Mouse (Mus musculus) liver, embryonic 13.5 days (tissue): Measurements from ENCODE around the gene Kif24. TPM values are rescaled to one million over a fixed set of nuclear protein-coding genes. Genes with fewer than 3 reads are reported as not detected.
"Not testable (repeated sequence)": the region's sequence is repeated elsewhere in the genome, so short reads cannot be mapped to it uniquely, and the experiment has no call there.

Experiments
- ATAC-seq: fragments of 200-750 bp; cut with Nextera tagmentation; 2 replicates; pipeline ENCODE4 v1.8.0; 2017; ENCODE audit warnings: low read depth, mild to moderate bottlenecking, moderate number of reproducible peaks, moderate library complexity
- DNase-seq: peaks from one replicate; pipeline ENCODE4 v3.0.0; 2022
- H3K27ac ChIP-seq: fragments of 300-500 bp; sonication (generic); 2 replicates; pipeline ENCODE4 v1.5.1; 2015; ENCODE audit warnings: moderate library complexity, mild to moderate bottlenecking, inconsistent platforms
- H3K27me3 ChIP-seq: fragments of 300-500 bp; sonication (generic); 2 replicates; pipeline ENCODE4 v1.6.1; 2015; ENCODE audit warnings: mild to moderate bottlenecking, inconsistent platforms
- H3K36me3 ChIP-seq: fragments of 300-500 bp; sonication (generic); 2 replicates; pipeline ENCODE4 v1.6.1; 2015; ENCODE audit warnings: mild to moderate bottlenecking, inconsistent platforms
- H3K4me1 ChIP-seq: fragments of 300-500 bp; sonication (generic); replicated peaks from 2 replicates; pipeline ENCODE4 v1.6.1; 2015; ENCODE audit warnings: inconsistent platforms
- H3K4me2 ChIP-seq: fragments of 300-500 bp; sonication (generic); 2 replicates; pipeline ENCODE4 v1.6.1; 2015; ENCODE audit warnings: inconsistent platforms, mild to moderate bottlenecking, moderate library complexity
- H3K4me3 ChIP-seq: fragments of 300-500 bp; sonication (generic); replicated peaks from 2 replicates; pipeline ENCODE4 v1.5.1; 2015; ENCODE audit warnings: mild to moderate bottlenecking, inconsistent platforms
- H3K9ac ChIP-seq: fragments of 300-500 bp; sonication (generic); 2 replicates; pipeline ENCODE4 v1.6.1; 2015; ENCODE audit warnings: mild to moderate bottlenecking, inconsistent platforms
- H3K9me3 ChIP-seq: fragments of 300-500 bp; sonication (generic); replicated peaks from 2 replicates; pipeline ENCODE4 v1.6.1; 2016; ENCODE audit warnings: inconsistent platforms
- WGBS: fragments of 180-500 bp; shearing (Covaris S2); methylation state at CpG from one replicate; pipeline ENCODE4 v1.1.7; 2015; ENCODE audit not compliant: insufficient replicate concordance; 5-methylcytosine and 5-hydroxymethylcytosine counted together
- polyA plus RNA-seq: library from polyadenylated mRNA; unstranded; fragments of >200 nt; fragmentation: Nextera tagmentation; extraction: Ambion mirVana; gene quantifications from 2 replicates; pipeline ENCODE4 v1.2.1, GENCODE M21; 2015

Kif24 gene
- polyA plus RNA-seq, 1 experiment from 2014 or later = 5.7 TPM

- Histone ChIP-seq H3K4me1 (peaks cover 27% of the 10 kb centered on the region), H3K9me3 (no peaks in the 10 kb centered on the region), H3K27ac (peak overlapping the region; percentile 60), H3K4me2 (peak overlapping the region; percentile 73), H3K9ac (peak overlapping the region; percentile 77), H3K27me3 (no peaks in the 10 kb centered on the region), H3K36me3 (peaks cover 8% of the 10 kb centered on the region), H3K4me3 (peak overlapping the region; percentile 73)
- DNase-seq (no peak), ATAC-seq (no peak)
- WGBS = 7% methylated on average over 17 of the region's 17 CpGs
These were observed 589 bp upstream of the Kif24 start for GRCm38 (mm10) chr4:41465287-41465665.

DNA sequence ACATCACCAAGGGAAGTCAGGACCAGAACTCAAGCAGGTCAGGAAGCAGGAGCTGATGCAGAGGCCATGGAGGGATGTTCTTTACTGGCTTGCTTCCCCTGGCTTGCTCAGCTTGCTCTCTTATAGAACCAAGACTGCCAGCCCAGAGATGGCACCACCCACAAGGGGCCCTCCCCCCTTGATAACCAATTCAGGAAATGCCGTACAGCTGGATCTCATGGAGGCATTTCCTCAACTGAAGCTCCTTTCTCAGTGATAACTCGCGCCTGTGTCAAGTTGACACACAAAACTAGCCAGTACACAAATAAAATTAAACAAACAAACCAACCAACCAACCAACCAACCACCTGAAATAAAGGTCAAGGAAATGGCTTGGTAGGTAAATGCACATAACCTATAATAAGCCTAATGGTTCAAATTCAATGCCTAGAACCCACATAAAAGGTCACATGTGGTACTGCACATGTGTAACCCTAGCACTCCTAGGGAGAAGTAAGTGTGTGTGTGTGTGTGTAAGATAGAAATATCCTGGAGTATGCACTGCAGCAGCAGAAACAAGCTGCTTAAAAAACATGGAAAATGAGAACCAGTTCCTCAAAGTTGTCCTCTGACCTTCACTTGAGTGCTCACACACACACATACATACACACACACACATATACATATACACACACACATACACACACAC is 1.5 kb downstream of the Kif24 start:
- H3K4me1 ChIP-seq = peaks cover 27% of the 10 kb centered on the region
- H3K27me3 ChIP-seq, ATAC-seq, H3K36me3 ChIP-seq, H3K9me3 ChIP-seq: not testable (repeated sequence)
- peak overlapping the region; percentile 76 for H3K9ac ChIP-seq
- DNase-seq = peak; percentile 48
- H3K27ac ChIP-seq = peak overlapping the region; percentile 83
- WGBS = 8% methylated on average over 3 of the region's 3 CpGs
- peak overlapping the region; percentile 78 for H3K4me2 ChIP-seq
- peak overlapping the region; percentile 73 for H3K4me3 ChIP-seq

DNA sequence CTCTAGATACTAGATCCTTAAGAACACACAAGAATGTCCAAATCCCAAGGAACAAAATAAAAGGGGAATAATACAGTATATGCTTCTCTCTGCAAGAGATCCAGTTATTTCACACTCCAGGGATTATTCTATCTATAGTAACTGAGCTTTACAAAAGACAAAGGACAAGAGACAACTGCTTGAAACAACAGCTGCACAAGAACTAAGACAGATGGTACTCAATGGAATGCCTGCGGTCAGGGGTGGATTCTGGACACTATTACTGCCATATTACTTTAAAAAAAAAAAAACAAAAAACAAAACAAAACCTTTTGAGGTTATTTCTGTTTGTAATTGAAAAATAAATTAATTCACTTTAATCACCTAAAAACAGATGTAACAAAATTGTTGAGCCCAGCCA is 4.0 kb downstream of the Kif24 start:
- Histone ChIP-seq H3K27ac (no peak overlapping the region), H3K4me1 (peaks cover 23% of the 10 kb centered on the region), H3K27me3 (no peaks in the 10 kb centered on the region), H3K4me3 (no peak overlapping the region), H3K4me2 (no peak overlapping the region), H3K36me3 (peaks cover 8% of the 10 kb centered on the region), H3K9me3 (no peaks in the 10 kb centered on the region), H3K9ac (no peak overlapping the region)
- ATAC-seq = no peak
- DNase-seq = no peak
- 91% methylated on average over 1 of the region's 1 CpGs for WGBS

DNA sequence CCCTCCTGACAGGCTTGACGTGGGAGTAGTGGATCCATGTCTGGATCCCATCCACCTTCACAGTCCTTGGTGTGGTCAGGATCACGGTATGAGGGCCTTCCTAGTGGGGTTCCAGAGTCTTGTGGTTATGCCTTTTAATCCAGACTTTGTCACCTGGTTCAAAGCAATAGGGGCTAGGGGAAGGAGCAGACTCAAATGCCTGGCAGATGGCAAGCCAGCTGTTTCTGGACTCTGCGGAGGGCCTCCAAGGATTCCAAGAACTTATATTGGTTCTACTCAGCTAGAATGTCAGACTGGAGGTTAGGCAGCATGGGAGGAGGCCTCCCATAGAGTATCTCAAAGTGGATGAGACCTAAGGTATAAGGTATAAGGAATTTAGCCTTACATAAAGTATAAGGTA is 17.1 kb downstream of the Kif24 start:
- ATAC-seq (no peak), DNase-seq (no peak)
- no peak overlapping the region for H3K4me2 ChIP-seq
- H3K9ac ChIP-seq = no peak overlapping the region
- peaks cover 36% of the 10 kb centered on the region for H3K36me3 ChIP-seq
- H3K27me3 ChIP-seq = no peaks in the 10 kb centered on the region
- H3K4me1 ChIP-seq = no peaks in the 10 kb centered on the region
- H3K27ac ChIP-seq = no peak overlapping the region
- WGBS = 83% methylated on average over 3 of the region's 3 CpGs
- H3K9me3 ChIP-seq = no peaks in the 10 kb centered on the region
- H3K4me3 ChIP-seq = no peak overlapping the region

GRCm38 (mm10) chr4:41442790-41443302 is 21.8 kb downstream of the Kif24 start:
- H3K27ac ChIP-seq = no peak overlapping the region
- H3K27me3 ChIP-seq = no peaks in the 10 kb centered on the region
- no peaks in the 10 kb centered on the region for H3K4me1 ChIP-seq
- ATAC-seq (no peak), DNase-seq (no peak)
- H3K4me3 ChIP-seq = no peak overlapping the region
- no peak overlapping the region for H3K4me2 ChIP-seq
- whole genome bisulfite sequencing = 72% methylated on average over 4 of the region's 4 CpGs
- H3K9ac ChIP-seq = no peak overlapping the region
- H3K9me3 ChIP-seq = no peaks in the 10 kb centered on the region
- H3K36me3 ChIP-seq = peaks cover 16% of the 10 kb centered on the region

GRCm38 (mm10) chr4:41438931-41439330 is 25.8 kb downstream of the Kif24 start:
- Histone ChIP-seq H3K9me3 (no peaks in the 10 kb centered on the region), H3K4me1 (no peaks in the 10 kb centered on the region; the same call in 1 of the 2 replicates), H3K4me2 (no peak overlapping the region), H3K4me3 (no peak overlapping the region), H3K27me3 (no peaks in the 10 kb centered on the region), H3K27ac (no peak overlapping the region), H3K36me3 (peaks cover 8% of the 10 kb centered on the region; the same call in 1 of the 2 replicates), H3K9ac (no peak overlapping the region)
- ATAC-seq = no peak
- DNase-seq = no peak
- WGBS = 77% methylated on average over 5 of the region's 5 CpGs

DNA sequence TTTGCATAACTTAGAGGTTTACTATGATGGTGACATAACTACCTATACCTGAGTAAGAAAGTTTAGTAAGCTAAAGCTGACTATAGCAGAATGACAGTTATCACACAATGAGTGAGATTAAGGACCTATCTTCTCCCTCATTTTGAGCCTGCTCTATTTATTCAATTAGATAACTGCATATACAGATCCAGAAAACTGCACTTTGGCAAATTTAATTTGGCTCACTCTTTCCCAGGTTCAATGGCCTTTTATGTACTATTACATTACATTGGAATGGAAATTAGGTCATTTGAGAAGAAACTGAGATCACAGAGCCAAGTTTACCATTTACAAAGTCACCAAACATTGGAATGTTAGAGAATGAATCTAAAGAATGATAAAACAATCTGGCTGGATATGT is 47.7 kb downstream of the Kif24 start:
- Histone ChIP-seq H3K27ac (no peak overlapping the region), H3K4me1 (no peaks in the 10 kb centered on the region), H3K9ac (no peak overlapping the region), H3K9me3 (no peaks in the 10 kb centered on the region), H3K4me3 (no peak overlapping the region), H3K36me3 (peaks cover 10% of the 10 kb centered on the region; the same call in 1 of the 2 replicates), H3K4me2 (no peak overlapping the region), H3K27me3 (no peaks in the 10 kb centered on the region)
- no peak for ATAC-seq
- no peak for DNase-seq

DNA sequence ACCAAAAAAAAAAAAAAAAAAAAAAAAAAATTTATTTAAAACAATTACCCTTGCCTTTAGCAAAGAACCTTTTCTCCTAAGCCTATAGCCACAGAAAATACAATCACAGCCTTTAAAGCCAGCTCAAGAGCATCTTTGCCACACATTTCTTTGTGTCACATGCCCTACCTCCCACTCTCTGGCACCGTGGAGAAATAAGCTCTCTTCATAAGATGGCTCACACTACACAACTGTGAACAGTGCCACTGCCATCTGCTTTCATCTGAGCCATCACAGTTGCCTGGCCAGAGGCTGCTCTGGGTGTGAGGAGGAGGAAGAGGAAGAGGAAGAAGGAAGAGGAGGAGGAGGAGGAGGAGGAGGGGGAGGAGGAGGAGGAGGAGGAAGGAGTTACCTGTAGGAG is 55.3 kb downstream of the Kif24 start:
- H3K4me2 ChIP-seq = no peak overlapping the region
- ATAC-seq = no peak
- H3K4me1 ChIP-seq = peaks cover 3% of the 10 kb centered on the region
- H3K4me3 ChIP-seq = no peak overlapping the region
- WGBS = 88% methylated on average over 1 of the region's 1 CpGs
- no peaks in the 10 kb centered on the region for H3K9me3 ChIP-seq
- H3K9ac ChIP-seq = no peak overlapping the region
- no peak overlapping the region for H3K27ac ChIP-seq
- H3K27me3 ChIP-seq = no peaks in the 10 kb centered on the region
- no peak for DNase-seq
- H3K36me3 ChIP-seq = peaks cover 35% of the 10 kb centered on the region

- Histone ChIP-seq H3K4me1 (peaks cover 3% of the 10 kb centered on the region), H3K9ac (no peak overlapping the region), H3K4me3 (no peak overlapping the region), H3K27ac (no peak overlapping the region), H3K9me3 (no peaks in the 10 kb centered on the region), H3K36me3 (peaks cover 49% of the 10 kb centered on the region), H3K4me2 (no peak overlapping the region), H3K27me3 (no peaks in the 10 kb centered on the region)
- DNase-seq (no peak), ATAC-seq (no peak)
- WGBS = 76% methylated on average over 2 of the region's 2 CpGs
These were observed 57.3 kb downstream of the Kif24 start for GRCm38 (mm10) chr4:41407353-41407752.

GRCm38 (mm10) chr4:41406597-41406996 is 58.1 kb downstream of the Kif24 start:
- H3K4me1 ChIP-seq = peaks cover 3% of the 10 kb centered on the region

GRCm38 (mm10) chr4:41401573-41401972 is 63.1 kb downstream of the Kif24 start:
- Histone ChIP-seq H3K9me3 (no peaks in the 10 kb centered on the region), H3K4me2 (no peak overlapping the region), H3K4me3 (no peak overlapping the region), H3K4me1 (no peaks in the 10 kb centered on the region), H3K27ac (no peak overlapping the region), H3K36me3 (peaks cover 70% of the 10 kb centered on the region), H3K9ac (no peak overlapping the region), H3K27me3 (no peaks in the 10 kb centered on the region)
- 61% methylated on average over 5 of the region's 5 CpGs for WGBS
- DNase-seq (no peak), ATAC-seq (no peak)

More at GRCm38 (mm10) chr4:41406597-41406996, 58.1 kb downstream of the Kif24 start:
- Histone ChIP-seq H3K27ac (no peak overlapping the region), H3K36me3 (peaks cover 52% of the 10 kb centered on the region), H3K9ac (no peak overlapping the region), H3K4me3 (no peak overlapping the region), H3K4me2 (no peak overlapping the region), H3K9me3 (no peaks in the 10 kb centered on the region), H3K27me3 (no peaks in the 10 kb centered on the region)
- WGBS = 83% methylated on average over 9 of the region's 9 CpGs
- ATAC-seq = no peak
- DNase-seq = no peak

- no peak; the same call in 1 of the 2 replicates for ATAC-seq
- peaks cover 66% of the 10 kb centered on the region for H3K36me3 ChIP-seq
- H3K9me3 ChIP-seq = no peaks in the 10 kb centered on the region
- H3K4me1 ChIP-seq = no peaks in the 10 kb centered on the region
- H3K4me2 ChIP-seq = no peak overlapping the region
- DNase-seq = no peak
- no peak overlapping the region for H3K9ac ChIP-seq
- no peak overlapping the region for H3K27ac ChIP-seq
- no peak overlapping the region for H3K4me3 ChIP-seq
- no peaks in the 10 kb centered on the region for H3K27me3 ChIP-seq
These were observed 63.5 kb downstream of the Kif24 start for GRCm38 (mm10) chr4:41401167-41401566.
